Mouse (Mus musculus): ENCODE measurements around the gene Rpl11.

DNA sequence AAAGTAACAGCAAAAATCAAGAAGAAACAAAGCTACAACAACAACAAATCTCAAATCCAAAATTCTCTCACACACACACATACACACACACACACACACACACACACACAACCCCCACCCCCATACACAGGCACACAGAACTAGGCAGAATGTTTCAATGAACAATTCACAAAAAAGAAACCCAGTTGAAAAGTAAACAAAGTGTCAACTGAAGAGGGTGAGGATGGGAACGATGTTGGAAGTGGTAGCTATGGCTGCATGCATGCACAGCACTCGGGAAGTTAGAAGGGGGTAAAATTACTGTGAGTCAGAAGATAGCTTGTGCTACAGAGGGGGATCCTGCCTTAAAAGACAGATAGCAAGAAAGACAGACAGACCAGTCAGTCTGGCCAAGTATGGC is 25.4 kb upstream of the Rpl11 start:
- TF ChIP-seq POLR2A (IDR thresholded peaks at IDR 0.05; ENCODE audit: borderline replicate concordance, extremely low read depth, insufficient read depth, insufficient read length, poor library complexity, severe bottlenecking) (no peak), CTCF (IDR thresholded peaks at IDR 0.05; ENCODE audit: borderline replicate concordance, extremely low read depth, insufficient read depth, insufficient read length) (no peak)
